ENCODE assay signal across 29 mouse cellular contexts in genomic region chr19:43780391-43780790, GRCm38 (mm10). TPM values are rescaled to one million over a fixed set of nuclear protein-coding genes. Genes with fewer than 3 reads are reported as not detected.
"Had no signal": no experiment of that assay in that cellular context is flagged by ENCODE, and none has a peak within 500 bp of the region (broad histone marks: within the 10 kb centered on the region; RNA-seq: fewer than 3 reads in every experiment).

No protein-coding gene starts in this region.

- ATAC-seq: hindbrain, embryonic 16.5 days; inflammation-experienced regulatory T-cells, adult 6 months; liver, embryonic 12.5 days had no signal

- H3K9ac ChIP-seq: heart, embryonic 12.5 days; hindbrain, embryonic 12.5 days; hindbrain, embryonic 14.5 days; kidney, embryonic 15.5 days; limb, embryonic 13.5 days; limb, embryonic 15.5 days; liver, embryonic 12.5 days; liver, embryonic 14.5 days had no signal

- H3K4me2 ChIP-seq: heart, embryonic 12.5 days; hindbrain, embryonic 12.5 days; hindbrain, embryonic 14.5 days; kidney, embryonic 15.5 days; limb, embryonic 13.5 days; limb, embryonic 15.5 days; liver, embryonic 12.5 days had no signal

- H3K27ac ChIP-seq: gastrocnemius, adult 2 months; heart, embryonic 10.5 days; hindbrain, embryonic 10.5 days; hindbrain, embryonic 12.5 days; hindbrain, embryonic 14.5 days; kidney, embryonic 15.5 days; kidney, postnatal 0 days; limb, embryonic 13.5 days; limb, embryonic 15.5 days; liver, embryonic 12.5 days; liver, embryonic 14.5 days had no signal

- DNase-seq: gastrocnemius, adult 2 months; gastrocnemius, postnatal 10 days; gastrocnemius, postnatal 25 days; heart, adult 18-20 months; heart, postnatal 10 days; heart, postnatal 4 days; kidney, adult 11 months; kidney, adult 2 months; kidney, adult 9 months; kidney, postnatal 14 days; kidney, postnatal 36 days; layer of hippocampus, adult 9-11 months; layer of hippocampus, postnatal 36 days; left cerebral cortex, postnatal 4 days had no signal

- H3K4me1 ChIP-seq: heart, embryonic 10.5 days; heart, embryonic 12.5 days; hindbrain, embryonic 10.5 days; hindbrain, embryonic 12.5 days; kidney, embryonic 15.5 days; limb, embryonic 13.5 days; limb, embryonic 15.5 days had no signal

- H3K36me3 ChIP-seq: heart, embryonic 10.5 days; heart, embryonic 12.5 days; hindbrain, embryonic 10.5 days; hindbrain, embryonic 12.5 days; kidney, embryonic 15.5 days; limb, embryonic 13.5 days; limb, embryonic 15.5 days; liver, embryonic 12.5 days had no signal

- H3K27me3 ChIP-seq: hindbrain, embryonic 12.5 days; kidney, embryonic 15.5 days; limb, embryonic 13.5 days; limb, embryonic 15.5 days; liver, embryonic 12.5 days had no signal

- H3K9me3 ChIP-seq: heart, embryonic 10.5 days; heart, embryonic 12.5 days; hindbrain, embryonic 10.5 days; hindbrain, embryonic 12.5 days; kidney, embryonic 15.5 days; limb, embryonic 13.5 days; limb, embryonic 15.5 days; liver, embryonic 12.5 days had no signal

- H3K4me3 ChIP-seq: gastrocnemius, adult 2 months; heart, embryonic 10.5 days; heart, embryonic 12.5 days; hindbrain, embryonic 10.5 days; hindbrain, embryonic 12.5 days; kidney, embryonic 15.5 days; limb, embryonic 13.5 days; limb, embryonic 15.5 days; liver, embryonic 12.5 days had no signal

RNA-seq across cellular contexts. Expression of gene Abcc2, which starts 1.6 kb away (rescaled TPM):
- total RNA-seq: gastrocnemius, adult 2 months; gastrocnemius, postnatal 25 days; heart, adult 18-20 months; heart, adult 8-10 months; heart, postnatal 10 days; heart, postnatal 25 days; heart, postnatal 4 days; layer of hippocampus, postnatal 36 days had no signal
- polyA plus RNA-seq: hindbrain, embryonic 10.5 days; hindbrain, embryonic 12.5 days; inflammation-experienced regulatory T-cells, adult 6 months had no signal
